Mouse (Mus musculus) gastrocnemius, postnatal 14 days (tissue): ENCODE measurements around the gene Prune2. TPM values are rescaled to one million over a fixed set of nuclear protein-coding genes. Genes with fewer than 3 reads are reported as not detected.

Experiments
- DNase-seq: peaks from one replicate; pipeline ENCODE4 v3.0.0; 2021; ENCODE audit warnings: mixed read lengths
- intact Hi-C: fragments of 180-260 bp; cut with DNase I; formaldehyde crosslinking; loops from one replicate; pipeline ENCODE4 v1.15.1; 2025; ENCODE audit warnings: low total_unique reads
- long read RNA-seq, 2 experiments: library from polyadenylated mRNA; stranded (forward); transcript quantifications; one replicate each; pipeline ENCODE4 v2.0.0; 2021
- total RNA-seq, 2 experiments: library from RNA; stranded (reverse); gene quantifications; 2 replicates each; pipeline ENCODE4 v1.2.3; 2021

Gene Prune2
- 1 to 10 TPM; 2.4 to 3.9 TPM for total RNA-seq
- long read RNA-seq, experiment 1: 0 reads
- long read RNA-seq, experiment 2: 0 reads

GRCm38 (mm10) chr19:16955613-16956271 is at the start of gene Prune2:
Prune2 (plus strand) TSS chr19:16956118.
- intact Hi-C loops: no loop called here
- DNase-seq: peak; percentile 64

- intact Hi-C loops: no loop called here
- DNase-seq: no peak
Measured at GRCm38 (mm10) chr19:16911507-16911906, 44.4 kb upstream of the Prune2 start.

- no peak for DNase-seq
- intact Hi-C loops: no loop called here
Measured at GRCm38 (mm10) chr19:16924516-16924915, 31.4 kb upstream of the Prune2 start.

- DNase-seq: no peak
- intact Hi-C loops: no loop called here
Measured at GRCm38 (mm10) chr19:16934664-16935063, 21.3 kb upstream of the Prune2 start.

GRCm38 (mm10) chr19:16948794-16949313 is 7.1 kb upstream of the Prune2 start:
- intact Hi-C loops: no loop called here
- DNase-seq: no peak

GRCm38 (mm10) chr19:16949341-16949740 is 6.6 kb upstream of the Prune2 start:
- intact Hi-C loops: no loop called here
- DNase-seq: no peak

GRCm38 (mm10) chr19:16950051-16950450 is 5.9 kb upstream of the Prune2 start:
- no peak for DNase-seq
- intact Hi-C loops: no loop called here

- intact Hi-C loops: no loop called here
- DNase-seq: no peak
Measured at GRCm38 (mm10) chr19:16950664-16951363, 5.1 kb upstream of the Prune2 start.

GRCm38 (mm10) chr19:16954736-16955135 is 1.2 kb upstream of the Prune2 start:
- intact Hi-C loops: no loop called here
- no peak for DNase-seq

- intact Hi-C loops: no loop called here
- DNase-seq: no peak
Measured at GRCm38 (mm10) chr19:16955231-16955612, 696 bp upstream of the Prune2 start.

- no peak for DNase-seq
Measured at GRCm38 (mm10) chr19:16956319-16956718, 401 bp downstream of the Prune2 start.

GRCm38 (mm10) chr19:16959051-16959450 is 3.1 kb downstream of the Prune2 start:
- intact Hi-C loops: no loop called here

More at GRCm38 (mm10) chr19:16956319-16956718, 401 bp downstream of the Prune2 start:
- intact Hi-C loops: no loop called here

GRCm38 (mm10) chr19:16959551-16959950 is 3.6 kb downstream of the Prune2 start:
- intact Hi-C loops: no loop called here
- no peak for DNase-seq

More at GRCm38 (mm10) chr19:16959051-16959450, 3.1 kb downstream of the Prune2 start:
- DNase-seq: no peak

- intact Hi-C loops: no loop called here
Measured at GRCm38 (mm10) chr19:16961036-16961435, 5.1 kb downstream of the Prune2 start.

GRCm38 (mm10) chr19:16963178-16963577 is 7.3 kb downstream of the Prune2 start:
- intact Hi-C loops: no loop called here
- no peak for DNase-seq

More at GRCm38 (mm10) chr19:16961036-16961435, 5.1 kb downstream of the Prune2 start:
- no peak for DNase-seq

- no peak for DNase-seq
- intact Hi-C loops: no loop called here
Measured at GRCm38 (mm10) chr19:16968768-16969167, 12.8 kb downstream of the Prune2 start.

GRCm38 (mm10) chr19:16970612-16971011 is 14.7 kb downstream of the Prune2 start:
- DNase-seq: no peak
- intact Hi-C loops: no loop called here

- no peak for DNase-seq
- intact Hi-C loops: no loop called here
Measured at GRCm38 (mm10) chr19:16978910-16979309, 23.0 kb downstream of the Prune2 start.

- DNase-seq: no peak
- intact Hi-C loops: loop anchor here (10.0 kb wide), 1 partner anchor 177 kb away; no protein-coding TSS in a partner anchor
Measured at GRCm38 (mm10) chr19:16981743-16982142, 25.8 kb downstream of the Prune2 start.

- intact Hi-C loops: loop anchor here (10.0 kb wide), 1 partner anchor 180 kb away; no protein-coding TSS in a partner anchor
- DNase-seq: peak; percentile 15
Measured at GRCm38 (mm10) chr19:16984897-16985296, 29.0 kb downstream of the Prune2 start.
